Mouse (Mus musculus): ENCODE data around the gene 2310034G01Rik. TPM values are rescaled to one million over a fixed set of nuclear protein-coding genes. Genes with fewer than 3 reads are reported as not detected.
A peak's percentile ranks its signal among the peaks of the same experiment; 100 is the strongest.

2310034G01Rik gene
- polyA plus RNA-seq, 1 experiment from 2014 or later, result 1.7 TPM

DNA sequence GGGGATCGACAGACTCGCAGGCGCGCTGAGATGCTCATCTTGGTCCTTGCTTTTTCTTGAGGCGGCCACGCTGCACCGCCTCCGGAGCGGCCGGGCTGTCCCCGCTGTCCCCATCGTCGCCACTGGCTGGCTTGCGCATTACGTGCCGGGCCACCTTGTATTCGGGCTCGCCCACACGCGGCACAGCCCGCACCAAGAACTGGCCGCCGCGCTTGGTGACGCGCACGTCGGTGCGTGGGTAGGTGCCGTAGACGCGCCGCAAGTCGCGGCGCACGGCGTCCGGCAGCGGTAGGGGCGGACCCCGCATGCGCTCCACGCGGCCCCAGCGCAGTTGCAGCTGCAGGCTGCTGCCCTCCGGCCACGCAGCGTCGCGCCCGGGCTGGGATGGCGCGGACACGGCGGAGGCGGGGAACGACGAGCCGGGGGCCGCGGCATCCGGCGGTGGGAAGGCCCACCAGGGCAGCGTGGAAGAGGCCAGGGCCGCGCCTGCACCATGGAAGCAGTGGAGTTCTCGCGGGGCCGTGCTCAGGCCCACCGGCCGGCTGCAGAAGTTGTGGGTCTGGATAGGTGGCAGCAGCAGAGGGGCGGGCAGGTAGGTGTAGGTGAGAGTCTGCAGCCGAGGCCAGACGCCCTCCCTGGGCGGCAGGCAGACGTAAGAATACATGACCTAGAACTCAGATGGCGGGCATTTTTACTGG, 1.2 kb downstream of the 2310034G01Rik start:
- under 1% methylated on average over 78 of the region's 78 CpGs for WGBS
- peak; percentile 84 for DNase-seq (ENCODE audit: low spot score)
- peaks cover 12% of the 10 kb centered on the region for H3K27me3 ChIP-seq (ENCODE audit: control insufficient read depth, insufficient read depth, low read length)

DNA sequence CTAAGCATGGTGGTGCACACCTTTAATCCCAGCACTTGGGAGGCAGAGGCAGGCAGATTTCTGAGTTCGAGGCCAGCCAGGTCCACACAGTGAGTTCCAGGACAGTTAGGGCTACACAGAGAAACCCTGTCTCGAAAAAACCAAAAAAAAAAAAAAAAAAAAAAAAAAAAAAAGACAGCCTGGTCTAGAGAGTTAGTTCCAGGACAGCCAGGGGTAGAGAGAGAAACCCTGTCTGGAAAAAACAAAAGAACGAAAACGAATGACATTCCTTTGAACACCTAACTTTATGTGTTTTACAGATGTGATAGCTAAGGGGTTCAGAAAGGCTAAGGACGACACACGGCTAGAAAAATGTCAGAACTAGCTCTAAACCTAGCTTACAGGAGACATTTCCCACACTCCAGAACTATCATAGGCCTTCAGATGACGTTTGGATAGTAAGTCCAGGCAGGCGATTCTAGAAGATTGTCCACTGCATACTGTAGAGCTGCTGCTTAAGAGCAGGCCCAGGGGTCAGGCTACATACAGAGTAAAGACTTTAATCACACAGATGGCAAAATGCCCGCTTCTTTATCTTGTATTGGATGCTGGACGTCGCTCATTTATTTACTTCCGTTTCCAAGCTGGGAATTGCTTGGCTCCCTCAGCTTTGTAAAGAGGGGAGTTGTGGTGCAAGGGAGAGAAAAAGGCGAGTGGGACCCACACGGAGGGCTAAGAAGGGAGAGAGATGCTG, 2.0 kb downstream of the 2310034G01Rik start:
- Histone ChIP-seq H3K4me3 (ENCODE audit: low read depth, low read length) (peak overlapping the region; percentile 50), H3K27ac (ENCODE audit: low read depth, low read length) (peak overlapping the region; percentile 72), H3K9me3 (ENCODE audit: control insufficient read depth, low read length) (no peaks in the 10 kb centered on the region), H3K4me2 (replicated peaks; ENCODE audit: low read depth, low read length) (peak overlapping the region; percentile 96), H3K9ac (ENCODE audit: low read depth, low read length) (peak overlapping the region; percentile 67), H3K36me3 (ENCODE audit: control insufficient read depth, insufficient read depth, low read length) (no peaks in the 10 kb centered on the region), H3K4me1 (replicated peaks; ENCODE audit: control insufficient read depth, insufficient read depth, low read length) (no peaks in the 10 kb centered on the region), H3K27me3 (ENCODE audit: control insufficient read depth, insufficient read depth, low read length) (peaks cover 12% of the 10 kb centered on the region)
- WGBS, result 35% methylated on average over 14 of the region's 14 CpGs
- ATAC-seq (ENCODE audit: low FRiP score) (0 out of 2 replicates have a peak, but pooled peaks have one; percentile 43), DNase-seq (ENCODE audit: low spot score) (no peak)

More for the DNA sequence above, 1.2 kb downstream of the 2310034G01Rik start:
- ATAC-seq (ENCODE audit: low FRiP score), result peak; percentile 82
- H3K36me3 ChIP-seq (ENCODE audit: control insufficient read depth, insufficient read depth, low read length), result no peaks in the 10 kb centered on the region
- peak overlapping the region; percentile 72 for H3K27ac ChIP-seq (ENCODE audit: low read depth, low read length)
- peak overlapping the region; percentile 50 for H3K4me3 ChIP-seq (ENCODE audit: low read depth, low read length)
- H3K4me2 ChIP-seq (replicated peaks; ENCODE audit: low read depth, low read length), result peak overlapping the region; percentile 96
- no peaks in the 10 kb centered on the region for H3K4me1 ChIP-seq (replicated peaks; ENCODE audit: control insufficient read depth, insufficient read depth, low read length)
- H3K9me3 ChIP-seq (ENCODE audit: control insufficient read depth, low read length), result no peaks in the 10 kb centered on the region
- peak overlapping the region; percentile 67 for H3K9ac ChIP-seq (ENCODE audit: low read depth, low read length)

DNA sequence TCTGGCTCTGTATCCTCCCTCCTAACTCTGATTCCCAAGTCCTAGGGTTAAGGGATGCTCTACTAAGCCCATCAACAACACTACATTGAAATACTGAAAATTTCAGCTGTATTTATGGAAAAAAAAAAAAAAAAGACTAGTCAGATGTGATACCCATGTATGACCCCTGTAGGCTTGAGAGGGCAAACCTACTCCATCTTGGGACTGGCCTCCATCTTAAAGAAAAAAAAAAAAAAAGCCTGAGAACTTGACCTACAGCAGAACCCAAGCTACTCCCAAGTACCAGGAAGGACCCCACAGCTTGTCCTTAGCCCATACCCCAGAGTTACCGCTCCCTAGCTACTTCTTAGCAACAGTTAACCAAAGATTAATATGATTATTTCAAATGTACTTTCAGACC, 3.0 kb downstream of the 2310034G01Rik start:
- H3K9ac ChIP-seq (ENCODE audit: low read depth, low read length), result no peak overlapping the region
- H3K4me1 ChIP-seq (replicated peaks; ENCODE audit: control insufficient read depth, insufficient read depth, low read length), result no peaks in the 10 kb centered on the region
- H3K9me3 ChIP-seq (ENCODE audit: control insufficient read depth, low read length), result no peaks in the 10 kb centered on the region
- H3K4me2 ChIP-seq (replicated peaks; ENCODE audit: low read depth, low read length), result no peak overlapping the region
- peaks cover 12% of the 10 kb centered on the region for H3K27me3 ChIP-seq (ENCODE audit: control insufficient read depth, insufficient read depth, low read length)
- ATAC-seq (ENCODE audit: low FRiP score) (no peak), DNase-seq (ENCODE audit: low spot score) (no peak)
- H3K4me3 ChIP-seq (ENCODE audit: low read depth, low read length), result no peak overlapping the region
- no peak overlapping the region for H3K27ac ChIP-seq (ENCODE audit: low read depth, low read length)
- H3K36me3 ChIP-seq (ENCODE audit: control insufficient read depth, insufficient read depth, low read length), result no peaks in the 10 kb centered on the region
- 100% methylated on average over 1 of the region's 1 CpGs for WGBS

DNA sequence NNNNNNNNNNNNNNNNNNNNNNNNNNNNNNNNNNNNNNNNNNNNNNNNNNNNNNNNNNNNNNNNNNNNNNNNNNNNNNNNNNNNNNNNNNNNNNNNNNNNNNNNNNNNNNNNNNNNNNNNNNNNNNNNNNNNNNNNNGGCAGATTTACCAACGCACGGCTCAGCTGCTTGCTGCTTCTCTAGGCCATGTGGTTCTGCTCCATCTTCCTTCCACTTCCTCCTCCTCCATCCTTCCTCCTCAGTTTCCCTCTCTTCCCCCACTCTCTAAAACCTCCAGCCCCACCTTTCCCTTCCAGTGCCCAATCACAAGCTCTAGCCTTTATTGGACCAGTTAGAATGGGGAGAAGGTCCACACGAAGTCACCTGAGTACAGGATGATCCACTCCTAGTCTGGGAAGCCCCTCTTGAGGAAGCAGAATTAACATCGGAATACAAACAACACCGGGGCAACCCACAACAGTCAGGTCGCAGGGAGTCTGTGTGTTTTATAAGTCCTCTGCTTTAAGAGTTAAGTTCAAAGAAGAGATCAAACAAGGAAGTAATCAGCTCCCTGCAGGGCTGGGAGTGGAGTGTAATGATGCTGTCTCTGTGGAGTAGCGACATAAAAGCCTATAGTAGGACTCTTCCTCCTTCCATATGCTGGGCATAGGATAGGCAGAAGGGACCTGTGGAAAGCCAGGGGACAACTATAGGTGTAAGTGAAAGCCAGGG, 5.2 kb downstream of the 2310034G01Rik start:
- no peak for DNase-seq (ENCODE audit: low spot score)
- peaks cover 4% of the 10 kb centered on the region; the same call in 1 of the 2 replicates for H3K27me3 ChIP-seq (ENCODE audit: control insufficient read depth, insufficient read depth, low read length)

DNA sequence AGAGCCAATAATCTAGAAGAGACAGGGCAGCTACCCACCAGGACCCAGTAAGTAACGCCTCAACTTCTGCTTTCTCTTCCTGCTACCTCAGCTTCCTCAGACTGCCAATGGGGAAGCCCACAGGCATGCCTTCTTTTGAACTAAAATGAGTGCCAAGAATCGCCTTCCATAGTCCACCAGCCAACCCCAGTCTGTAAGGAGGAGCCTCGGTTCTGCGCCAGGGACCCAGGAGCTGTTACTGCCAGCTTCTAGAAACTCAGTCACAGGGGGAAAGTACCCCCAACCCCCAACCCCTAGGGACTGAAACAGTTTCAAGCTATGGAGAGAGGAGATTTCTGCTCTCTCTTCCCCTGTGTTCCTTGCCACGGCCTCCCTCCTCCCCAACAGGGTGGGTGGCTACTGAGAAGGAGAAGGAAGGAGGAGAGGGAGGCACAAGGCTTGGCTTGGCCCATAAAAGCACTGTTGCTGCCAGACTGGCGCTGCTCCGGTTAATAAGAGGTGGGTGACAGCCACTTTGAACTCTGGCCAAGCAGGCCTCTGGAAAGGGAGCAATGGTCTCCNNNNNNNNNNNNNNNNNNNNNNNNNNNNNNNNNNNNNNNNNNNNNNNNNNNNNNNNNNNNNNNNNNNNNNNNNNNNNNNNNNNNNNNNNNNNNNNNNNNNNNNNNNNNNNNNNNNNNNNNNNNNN, 10.7 kb downstream of the 2310034G01Rik start:
- no peak overlapping the region; the same call in 1 of the 2 replicates for H3K27ac ChIP-seq (ENCODE audit: low read depth, low read length)
- H3K27me3 ChIP-seq (ENCODE audit: control insufficient read depth, insufficient read depth, low read length), result no peaks in the 10 kb centered on the region
- H3K4me2 ChIP-seq (replicated peaks; ENCODE audit: low read depth, low read length), result no peak overlapping the region
- H3K9ac ChIP-seq (ENCODE audit: low read depth, low read length), result peak overlapping the region; percentile 31; the same call in 1 of the 2 replicates
- H3K36me3 ChIP-seq (ENCODE audit: control insufficient read depth, insufficient read depth, low read length), result no peaks in the 10 kb centered on the region
- no peaks in the 10 kb centered on the region for H3K9me3 ChIP-seq (ENCODE audit: control insufficient read depth, low read length)
- H3K4me1 ChIP-seq (replicated peaks; ENCODE audit: control insufficient read depth, insufficient read depth, low read length), result peaks cover 5% of the 10 kb centered on the region
- no peak overlapping the region for H3K4me3 ChIP-seq (ENCODE audit: low read depth, low read length)
- 81% methylated on average over 7 of the region's 7 CpGs for WGBS
- no peak for DNase-seq (ENCODE audit: low spot score)
- ATAC-seq (ENCODE audit: low FRiP score), result peak; percentile 31

More for the DNA sequence above, 5.2 kb downstream of the 2310034G01Rik start:
- H3K36me3 ChIP-seq (ENCODE audit: control insufficient read depth, insufficient read depth, low read length), result no peaks in the 10 kb centered on the region
- H3K9me3 ChIP-seq (ENCODE audit: control insufficient read depth, low read length), result no peaks in the 10 kb centered on the region
- H3K27ac ChIP-seq (ENCODE audit: low read depth, low read length), result no peak overlapping the region
- no peak overlapping the region for H3K9ac ChIP-seq (ENCODE audit: low read depth, low read length)
- no peak overlapping the region for H3K4me3 ChIP-seq (ENCODE audit: low read depth, low read length)
- 25% methylated on average over 7 of the region's 7 CpGs for whole genome bisulfite sequencing
- no peak overlapping the region for H3K4me2 ChIP-seq (replicated peaks; ENCODE audit: low read depth, low read length)
- no peak for ATAC-seq (ENCODE audit: low FRiP score)
- H3K4me1 ChIP-seq (replicated peaks; ENCODE audit: control insufficient read depth, insufficient read depth, low read length), result no peaks in the 10 kb centered on the region

DNA sequence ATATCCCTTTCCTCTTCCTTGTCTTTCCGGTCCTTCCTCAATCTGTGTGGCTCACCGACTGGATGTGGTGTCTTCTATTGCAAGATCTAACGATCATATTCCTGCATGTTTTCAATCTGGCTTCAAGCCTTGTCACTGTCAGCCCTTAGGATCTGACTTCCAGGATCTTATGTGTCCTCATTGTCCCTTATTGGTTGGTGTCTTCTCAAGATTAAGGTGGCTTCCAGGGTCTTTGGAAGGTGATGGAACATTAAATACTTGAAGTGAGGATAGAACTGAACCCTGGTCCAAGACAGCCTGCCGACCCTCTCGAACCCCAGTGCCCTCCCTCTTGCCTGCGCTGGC, 11.2 kb downstream of the 2310034G01Rik start:
- 58% methylated on average over 6 of the region's 6 CpGs for WGBS
- Histone ChIP-seq H3K36me3 (ENCODE audit: control insufficient read depth, insufficient read depth, low read length) (no peaks in the 10 kb centered on the region), H3K4me1 (replicated peaks; ENCODE audit: control insufficient read depth, insufficient read depth, low read length) (peaks cover 5% of the 10 kb centered on the region), H3K4me2 (replicated peaks; ENCODE audit: low read depth, low read length) (peak overlapping the region; percentile 21; the same call in 1 of the 2 replicates), H3K9me3 (ENCODE audit: control insufficient read depth, low read length) (no peaks in the 10 kb centered on the region), H3K9ac (ENCODE audit: low read depth, low read length) (peak overlapping the region; percentile 31), H3K27ac (ENCODE audit: low read depth, low read length) (no peak overlapping the region), H3K27me3 (ENCODE audit: control insufficient read depth, insufficient read depth, low read length) (no peaks in the 10 kb centered on the region), H3K4me3 (ENCODE audit: low read depth, low read length) (no peak overlapping the region)
- DNase-seq (ENCODE audit: low spot score) (no peak), ATAC-seq (ENCODE audit: low FRiP score) (no peak)

DNA sequence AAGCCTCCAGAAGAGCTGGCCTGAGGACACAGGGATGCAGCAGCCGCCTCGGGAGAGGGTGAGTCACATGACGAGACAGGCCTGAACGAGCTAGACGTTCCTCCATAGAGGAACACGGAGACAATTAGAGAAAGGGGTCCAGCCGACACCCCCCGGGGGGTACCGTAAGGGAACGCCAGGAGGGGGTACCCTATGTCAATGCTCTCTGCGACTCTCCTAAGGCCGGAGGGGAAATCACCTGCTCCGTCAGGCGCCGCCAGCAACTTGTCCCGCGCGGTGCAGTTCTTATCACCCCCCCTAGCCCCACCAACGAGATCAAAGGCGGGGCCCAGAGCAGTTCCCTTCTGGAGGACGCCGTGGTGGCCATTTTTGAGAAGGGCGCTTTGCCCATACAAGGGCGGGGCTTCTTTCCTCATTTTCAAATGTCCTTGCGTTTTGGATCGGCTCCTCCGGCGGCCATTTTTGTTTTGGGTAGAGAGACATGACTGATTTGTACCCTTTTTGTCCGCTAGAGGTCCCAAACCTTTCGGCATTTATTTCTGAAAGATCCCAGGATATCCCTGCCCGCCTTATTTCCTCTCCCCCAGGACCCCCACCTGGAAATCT, 11.7 kb downstream of the 2310034G01Rik start, which contains the start of gene Cuedc2:
Gene Cuedc2 (minus strand): TSS at position 372 of the 606 bp plus-strand sequence.
- peak; percentile 91 for ATAC-seq (ENCODE audit: low FRiP score)
- under 1% methylated on average over 31 of the region's 31 CpGs for WGBS

More for the DNA sequence above, 11.7 kb downstream of the 2310034G01Rik start, which contains the start of gene Cuedc2:
- H3K4me3 ChIP-seq (ENCODE audit: low read depth, low read length), result peak within 1 kb of the TSS; percentile 67
- H3K27me3 ChIP-seq (ENCODE audit: control insufficient read depth, insufficient read depth, low read length), result no peaks in the 10 kb centered on the region
- peak within 1 kb of the TSS; percentile 79 for H3K4me2 ChIP-seq (replicated peaks; ENCODE audit: low read depth, low read length)
- peak within 1 kb of the TSS; percentile 64 for H3K9ac ChIP-seq (ENCODE audit: low read depth, low read length)
- H3K4me1 ChIP-seq (replicated peaks; ENCODE audit: control insufficient read depth, insufficient read depth, low read length), result peaks cover 5% of the 10 kb centered on the region
- no peaks in the 10 kb centered on the region for H3K9me3 ChIP-seq (ENCODE audit: control insufficient read depth, low read length)
- H3K27ac ChIP-seq (ENCODE audit: low read depth, low read length), result peak within 1 kb of the TSS; percentile 54
- DNase-seq (ENCODE audit: low spot score), result peak; percentile 99
- no peaks in the 10 kb centered on the region for H3K36me3 ChIP-seq (ENCODE audit: control insufficient read depth, insufficient read depth, low read length)
